Mouse (Mus musculus) WW6 (cell line): ENCODE measurements at regions not wholly inside any gene's neighbourhood (a gene's known extent, or its start where the extent isn't known, plus 50 kb on each side); places are given as distances from the start of the nearest gene placed in this dataset.

Source experiments
- DNase-seq: peaks from one replicate; pipeline ENCODE4 v3.0.0-alpha.2; 2013; ENCODE audit warnings: low read depth, low spot score

DNA sequence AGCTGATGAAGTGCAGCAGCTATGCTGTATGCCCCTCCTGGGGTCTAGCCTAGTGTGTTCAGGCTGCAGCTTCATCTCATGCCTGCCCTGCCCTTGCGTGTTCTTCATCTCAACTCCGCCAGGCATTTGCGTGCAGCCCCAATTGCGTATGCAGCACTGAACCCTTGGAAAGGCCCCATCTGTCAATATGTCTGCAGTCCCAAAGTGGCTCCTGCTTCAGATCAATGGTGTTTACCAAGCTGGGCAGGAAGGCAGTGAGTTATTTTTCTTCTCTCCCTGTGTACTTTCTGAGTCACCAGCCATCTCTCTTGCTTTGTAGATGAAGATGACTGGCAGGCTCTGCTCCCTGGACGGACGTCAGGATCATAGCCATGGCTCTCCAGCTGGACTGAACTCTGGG is 264.5 kb downstream of the Matn1 start:
- no peak for DNase-seq

DNA sequence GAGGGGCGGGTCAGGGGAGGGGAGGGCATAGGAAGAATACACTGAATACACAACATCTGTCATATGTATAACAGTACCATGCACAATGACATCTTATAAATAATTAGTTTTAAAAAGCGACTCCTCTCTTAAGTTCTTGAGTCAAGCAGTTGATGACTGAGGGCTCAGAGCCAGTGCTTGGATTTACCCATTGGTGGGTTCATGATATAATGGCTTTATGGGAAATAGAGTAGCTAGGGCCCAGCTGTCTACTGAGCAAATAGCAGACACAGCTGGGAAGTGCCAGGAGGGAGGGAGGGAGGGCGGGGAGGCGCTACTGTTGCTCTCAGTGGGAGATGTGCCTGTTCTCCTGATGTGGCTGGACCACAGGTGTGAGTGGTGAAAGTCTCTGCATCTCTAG is 268.5 kb downstream of the Matn1 start:
- DNase-seq, result no peak

DNA sequence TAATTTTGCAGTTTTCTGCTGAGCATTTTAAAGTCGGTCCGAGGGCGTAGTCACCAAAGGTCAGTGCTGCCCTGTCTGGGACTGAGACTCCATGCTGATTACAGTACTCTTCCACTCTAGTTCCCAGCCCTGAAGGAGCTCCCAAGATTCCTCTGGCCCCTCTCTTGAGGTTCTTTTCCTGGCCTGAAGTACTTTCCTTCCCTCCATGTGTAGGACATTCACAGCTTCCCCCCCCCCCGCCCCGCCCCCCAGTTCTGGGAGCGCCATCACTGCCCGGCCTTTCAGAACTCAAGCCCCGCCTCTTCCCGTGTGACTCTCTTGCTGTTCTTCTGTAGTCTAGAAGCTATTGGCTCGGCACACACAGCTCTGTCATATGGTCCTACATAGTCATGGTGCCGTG is 271.5 kb downstream of the Matn1 start:
- no peak for DNase-seq

DNA sequence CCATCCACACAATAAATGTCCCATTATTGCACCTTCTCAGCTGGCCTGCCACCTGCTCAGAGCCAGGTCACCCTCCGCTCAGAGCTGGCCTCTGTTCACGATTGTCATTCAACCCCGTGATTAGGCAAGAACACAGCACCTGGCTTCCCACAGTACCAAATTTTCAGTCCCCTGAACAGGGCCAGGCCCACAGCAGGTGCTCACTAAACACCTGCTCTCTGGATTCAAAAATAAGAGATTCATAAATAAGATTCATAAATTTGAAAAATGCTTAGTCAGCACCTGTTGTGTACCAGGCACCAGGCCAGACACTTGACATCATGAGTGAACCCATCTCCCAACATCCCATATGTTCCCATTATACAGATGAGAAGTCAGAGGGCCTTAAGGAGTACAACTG is 272.2 kb downstream of the Matn1 start:
- DNase-seq, result no peak

DNA sequence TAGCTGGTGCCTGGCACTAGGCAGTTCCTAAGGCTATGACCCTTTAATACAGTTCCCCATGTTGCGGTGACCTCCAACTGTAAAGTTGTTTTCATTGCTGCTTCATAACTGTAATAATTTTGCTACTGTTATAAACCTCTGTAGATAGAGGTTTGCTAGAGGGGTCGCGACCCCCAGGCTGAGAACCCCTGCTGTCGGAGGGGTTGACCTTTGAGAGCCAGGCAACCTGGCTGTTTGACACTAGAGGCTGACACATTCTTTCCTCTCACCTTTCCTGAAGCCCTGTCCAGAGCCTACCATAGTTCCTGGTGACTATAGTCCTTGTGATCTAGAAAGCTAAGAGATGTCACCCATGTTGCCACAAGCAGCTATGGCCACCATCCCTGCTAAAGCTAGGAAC is 272.9 kb downstream of the Matn1 start:
- no peak for DNase-seq

DNA sequence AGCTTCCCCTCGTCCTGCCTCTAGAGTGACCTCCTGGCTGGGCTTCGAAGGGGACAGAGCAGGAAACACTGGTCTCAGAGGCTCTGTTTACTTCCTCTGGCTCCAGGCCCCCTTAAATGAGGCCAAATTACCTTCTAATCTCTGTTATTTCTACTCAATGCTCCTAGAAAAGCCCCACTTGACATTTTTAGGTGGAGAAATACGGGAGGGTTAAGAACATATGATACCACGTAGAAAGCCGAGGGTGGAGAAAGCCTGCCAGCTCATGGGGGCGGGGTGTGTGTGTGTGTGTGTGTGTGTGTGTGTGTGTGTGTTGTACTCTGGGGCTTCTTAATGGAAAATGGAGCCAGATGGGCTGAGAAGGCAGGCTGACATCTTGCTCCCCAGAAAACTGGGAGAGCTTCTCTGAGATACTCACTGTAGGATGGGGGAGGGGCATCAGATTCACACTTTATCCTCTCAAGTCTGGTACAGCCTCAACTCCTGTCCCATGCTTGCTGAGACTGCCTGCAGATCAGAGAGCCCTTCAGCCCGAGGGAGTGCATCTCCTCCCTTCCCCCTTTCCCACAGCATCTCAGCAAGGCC is 273.5 kb downstream of the Matn1 start:
- DNase-seq, result no peak

DNA sequence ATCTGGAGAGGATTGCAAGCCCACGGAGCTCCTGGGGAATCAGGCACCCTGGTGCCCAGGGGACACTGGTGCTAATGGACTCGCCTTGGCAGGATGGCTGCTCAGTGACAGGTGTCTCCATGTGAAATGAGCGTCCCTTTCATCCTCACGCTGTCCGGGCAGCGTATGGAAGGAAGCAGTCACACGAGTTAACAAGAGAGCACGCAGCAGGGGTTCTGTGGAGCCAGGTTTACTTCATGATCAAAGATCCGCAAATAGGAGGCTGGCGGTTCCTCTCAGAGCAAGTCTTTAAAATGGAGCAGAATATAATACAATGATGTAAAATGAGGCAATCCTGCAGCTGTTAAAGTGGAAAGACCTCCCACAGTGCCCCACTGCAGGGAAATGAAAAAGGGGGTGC is 276.8 kb downstream of the Matn1 start:
- DNase-seq, result no peak

DNA sequence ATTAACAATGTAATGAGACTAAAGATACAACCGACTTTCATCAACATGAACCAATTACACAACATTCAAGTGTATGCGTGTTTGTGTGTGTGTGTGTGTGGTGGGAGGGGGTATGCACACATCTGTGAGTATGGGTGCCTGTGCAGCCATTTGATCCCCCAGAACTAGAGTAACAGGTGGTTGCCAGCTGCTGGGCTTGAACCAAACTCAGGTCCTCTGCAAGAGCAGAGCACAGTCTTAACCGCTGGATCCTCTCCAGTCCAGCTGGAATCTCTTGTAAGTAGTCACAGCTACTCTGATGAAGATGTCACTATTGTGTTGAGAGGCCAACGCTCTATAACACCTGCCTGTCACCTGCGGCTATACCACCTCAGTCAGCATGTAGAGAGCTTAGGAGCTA is 286.2 kb downstream of the Matn1 start:
- DNase-seq, result no peak

DNA sequence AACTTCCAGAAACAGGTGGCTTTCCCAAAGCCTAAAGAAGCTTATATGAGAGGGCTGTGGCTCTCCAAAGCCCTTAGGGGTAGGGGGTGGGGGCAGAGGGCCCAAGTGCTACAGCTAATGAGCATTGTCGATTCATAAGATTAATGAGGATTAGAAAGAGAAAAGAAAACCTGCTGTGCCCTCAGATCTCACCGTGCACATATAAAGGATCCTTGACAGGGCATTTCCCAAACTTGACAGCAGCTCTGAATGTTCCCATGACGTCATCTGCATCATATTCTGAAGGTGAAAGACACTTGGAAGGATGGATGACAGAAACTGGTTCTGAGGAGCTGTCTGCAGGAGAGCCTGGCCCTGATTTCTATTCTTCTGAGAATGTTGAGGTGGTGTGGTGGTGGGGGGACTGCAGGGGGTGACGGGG is 292.4 kb downstream of the Matn1 start:
- DNase-seq, result no peak

DNA sequence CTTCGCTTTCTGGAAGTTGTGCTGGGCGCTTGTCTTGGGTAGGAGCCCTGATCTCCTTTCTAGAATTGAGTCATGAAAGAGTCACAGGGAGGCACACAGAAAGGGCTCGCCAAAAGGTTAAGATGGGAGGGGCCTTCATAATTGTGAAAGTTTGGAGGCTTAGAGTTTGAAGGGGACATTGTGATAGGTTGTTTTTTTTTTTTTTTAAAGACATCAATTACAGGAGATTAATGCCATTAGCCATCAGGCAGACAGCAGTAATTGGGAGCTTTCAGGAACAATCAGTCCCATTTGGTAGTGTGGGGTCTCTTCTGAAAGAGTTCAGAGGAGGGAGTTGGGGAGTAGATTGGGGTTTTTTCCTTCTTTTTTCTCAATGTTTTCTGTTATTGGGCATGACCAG is 294.4 kb downstream of the Matn1 start:
- DNase-seq, result no peak

DNA sequence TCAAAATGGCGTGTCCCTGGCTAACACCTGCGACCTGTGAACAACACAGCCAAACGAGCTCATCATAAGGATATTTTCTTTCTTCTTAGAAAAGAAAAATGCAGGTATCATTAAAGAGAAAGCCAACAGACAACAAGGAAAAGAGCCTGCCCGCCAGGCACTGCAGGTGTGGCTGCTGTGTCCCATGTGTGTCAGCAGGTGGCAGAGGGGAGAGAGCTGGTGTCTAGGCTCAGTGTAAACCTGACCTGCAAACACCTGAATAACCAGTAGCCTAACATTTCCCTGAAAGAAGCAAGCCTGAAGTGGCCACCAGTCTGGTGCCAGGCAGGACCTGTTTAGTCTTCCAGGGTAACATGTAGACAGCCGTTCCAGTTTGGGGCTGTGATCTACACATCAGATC is 294.9 kb downstream of the Matn1 start:
- DNase-seq, result no peak

DNA sequence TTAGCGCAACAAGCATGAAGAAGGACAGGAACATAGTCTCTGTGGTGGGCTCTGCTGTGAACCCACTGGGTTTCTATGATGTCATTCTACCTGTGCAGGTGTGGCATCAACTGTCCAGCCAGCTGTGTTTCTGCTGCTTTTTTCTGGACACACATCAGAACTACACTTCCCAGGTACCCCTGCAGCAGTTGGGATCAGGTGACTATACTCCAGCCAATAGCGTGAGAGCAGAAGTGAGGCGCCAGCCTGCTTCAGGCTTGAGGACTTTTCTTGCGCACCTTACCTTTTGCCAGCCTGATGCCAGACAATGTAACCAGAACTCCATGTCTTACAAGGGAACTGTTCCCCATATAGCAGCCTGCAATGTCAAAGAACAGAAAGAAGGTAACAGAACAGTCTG is 296.3 kb downstream of the Matn1 start:
- DNase-seq, result no peak

DNA sequence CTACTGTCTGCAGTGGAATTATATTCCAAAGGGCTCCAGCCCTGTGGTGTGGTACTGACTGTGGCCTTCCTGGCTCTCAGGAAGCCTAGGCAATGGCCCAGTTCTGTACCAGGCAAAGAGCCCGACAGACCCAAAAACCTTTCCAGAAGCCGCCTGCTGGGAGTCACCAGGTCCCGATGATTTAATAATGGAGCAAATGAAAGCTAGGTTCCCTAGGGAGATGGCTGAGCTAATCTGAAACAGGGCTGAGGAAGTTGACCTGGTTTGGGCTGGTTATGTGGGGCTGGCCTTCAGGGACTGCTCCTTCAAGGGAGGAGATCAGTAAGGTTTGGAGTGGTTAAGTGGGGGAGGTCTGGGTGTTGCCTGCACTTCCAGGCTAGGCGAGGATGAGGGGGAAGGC is 298.1 kb downstream of the Matn1 start:
- DNase-seq, result no peak

DNA sequence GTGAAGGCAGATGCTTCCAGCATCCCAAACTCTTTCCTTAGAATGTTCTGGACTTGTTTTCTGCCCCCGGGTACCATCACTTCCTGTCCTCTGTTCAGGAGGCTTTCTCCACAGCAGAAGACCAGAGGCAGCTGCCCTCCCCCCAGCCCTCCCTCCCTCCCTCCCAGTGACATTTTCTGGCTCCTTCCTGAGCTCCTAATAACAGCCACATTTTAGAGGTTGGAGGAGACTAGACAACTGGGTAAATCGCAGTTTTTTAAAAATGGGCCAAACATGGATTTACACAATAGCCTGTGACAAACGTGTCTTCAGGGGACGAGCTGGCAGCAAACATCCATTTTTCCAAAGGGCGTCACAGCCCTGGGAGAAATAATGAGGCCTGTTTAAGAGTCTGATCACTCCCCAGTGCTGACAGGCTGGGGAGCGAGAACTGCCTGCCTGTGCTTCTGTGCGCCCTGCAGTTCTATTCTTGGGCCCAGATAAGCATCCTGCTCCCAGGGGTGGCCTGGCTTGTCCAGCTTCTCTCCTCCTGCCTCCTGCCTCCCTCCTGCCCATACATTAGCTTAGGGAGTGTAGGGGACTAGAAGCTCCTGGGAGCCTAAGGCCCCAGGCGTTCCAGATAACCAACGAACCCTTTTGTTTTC is 299.7 kb downstream of the Matn1 start:
- no peak for DNase-seq

DNA sequence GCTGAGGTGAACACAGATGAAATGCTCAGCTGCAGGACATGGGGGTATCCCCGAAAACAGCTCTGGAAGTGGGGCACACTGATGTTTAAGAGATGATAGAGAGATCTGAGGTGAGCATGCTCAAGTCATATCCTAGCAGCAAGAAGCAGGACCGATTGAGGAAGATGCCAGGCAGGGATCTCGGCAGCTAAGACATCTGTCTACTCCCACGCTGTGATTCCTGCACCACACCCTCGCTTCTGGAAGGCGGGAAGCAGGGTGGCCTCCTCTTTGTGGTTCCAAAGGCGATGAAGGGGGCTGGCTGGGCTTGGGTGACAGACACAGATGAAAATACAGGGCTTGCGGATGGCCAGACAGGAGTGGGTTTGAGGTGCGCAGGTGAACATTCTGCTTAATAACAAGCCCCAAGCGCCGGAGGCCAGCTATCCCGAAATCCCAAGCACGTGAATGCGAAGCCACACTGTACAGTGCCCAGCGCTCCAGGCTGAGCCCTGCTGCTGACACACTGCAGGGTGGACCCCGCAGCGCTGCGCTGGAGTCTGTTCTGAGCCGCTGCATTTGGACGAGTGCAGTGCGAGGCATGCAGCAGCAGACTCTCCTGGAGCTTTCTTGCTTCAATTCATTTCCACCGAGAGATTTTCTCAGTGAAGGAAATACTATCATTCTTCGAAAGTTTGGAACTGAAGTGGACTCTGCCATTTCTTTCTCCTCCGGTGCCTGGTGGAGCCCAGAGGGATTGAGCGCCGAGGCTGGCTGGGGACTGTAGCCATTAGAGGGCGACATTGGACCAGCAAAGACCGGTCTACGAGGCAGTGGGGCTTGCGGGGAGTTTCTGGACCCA is 308.6 kb downstream of the Matn1 start:
- no peak for DNase-seq

DNA sequence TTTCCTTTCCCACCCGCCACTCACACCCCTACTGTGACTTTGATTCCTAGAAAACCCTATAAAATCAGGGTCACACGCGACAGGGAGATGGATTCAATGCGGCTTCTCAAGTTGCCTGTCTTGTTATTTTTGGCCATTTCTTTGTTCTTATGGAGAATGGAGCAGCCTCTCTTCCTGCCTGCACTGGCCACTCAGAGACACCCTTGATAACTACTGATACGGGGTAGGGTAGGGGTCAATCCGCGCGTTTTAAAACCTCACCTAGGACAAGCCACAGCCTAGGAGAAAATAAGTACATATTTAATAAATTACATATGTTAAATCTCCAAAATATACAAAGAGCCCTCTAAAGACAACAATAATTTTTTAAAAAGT is 309.2 kb downstream of the Matn1 start:
- no peak for DNase-seq

DNA sequence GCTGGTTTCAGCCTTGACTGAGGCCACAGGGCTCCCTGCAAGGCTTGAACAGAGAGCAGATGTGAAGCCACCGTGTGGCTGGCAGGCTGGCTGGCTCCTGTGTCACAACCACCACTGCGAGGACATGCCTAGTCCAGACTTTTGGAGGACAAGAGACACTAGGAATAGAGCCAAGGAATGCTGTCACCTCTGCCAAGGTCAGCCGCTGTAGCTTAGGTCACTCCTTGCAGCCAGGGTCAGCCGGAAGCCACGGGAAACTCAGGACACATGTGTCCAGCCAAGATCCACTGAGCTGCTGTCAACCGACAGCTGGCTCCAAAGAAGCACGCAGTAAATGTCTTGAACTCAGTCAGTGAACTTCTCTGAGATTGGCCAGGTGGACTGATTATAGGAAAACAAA is 310.1 kb downstream of the Matn1 start:
- no peak for DNase-seq

DNA sequence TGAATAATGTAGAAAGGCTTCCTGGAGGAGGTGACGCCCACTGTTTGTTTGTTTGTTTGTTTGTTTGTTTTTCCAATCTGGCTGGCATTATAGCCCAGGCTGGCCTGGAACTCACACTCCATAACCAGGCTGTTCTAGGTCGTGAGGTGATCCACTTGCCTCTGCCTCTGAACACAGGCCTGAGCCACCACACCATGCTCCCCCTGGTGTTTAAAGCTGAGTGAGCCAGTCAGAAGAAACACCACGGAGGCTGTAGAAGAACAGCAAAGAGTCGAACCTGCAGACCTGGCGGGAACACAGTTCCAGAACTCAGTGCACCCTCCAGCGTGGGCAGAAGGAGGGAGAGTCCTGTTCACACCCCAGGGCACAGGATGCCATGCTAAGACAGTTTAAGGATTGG is 310.5 kb downstream of the Matn1 start:
- no peak for DNase-seq

DNA sequence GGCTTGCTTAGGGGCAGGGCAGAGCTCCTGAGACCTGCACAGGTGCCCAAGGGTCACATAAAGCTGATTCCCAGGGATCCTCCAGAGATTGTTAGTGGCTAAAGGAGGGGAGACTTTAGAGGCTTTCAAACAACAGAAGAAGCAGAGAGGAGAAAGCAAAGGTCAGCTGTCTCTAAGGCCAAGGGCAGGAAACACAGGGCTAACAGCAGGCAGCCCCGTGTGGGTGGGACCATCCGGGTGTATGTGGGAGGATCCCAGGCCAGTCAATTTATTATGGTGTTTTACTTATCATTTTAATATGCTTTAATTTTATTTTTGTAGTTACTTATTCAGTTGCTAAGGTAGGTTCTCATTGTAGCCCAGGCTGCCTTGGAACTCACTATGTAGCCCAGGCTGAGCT is 317.1 kb downstream of the Matn1 start:
- no peak for DNase-seq

DNA sequence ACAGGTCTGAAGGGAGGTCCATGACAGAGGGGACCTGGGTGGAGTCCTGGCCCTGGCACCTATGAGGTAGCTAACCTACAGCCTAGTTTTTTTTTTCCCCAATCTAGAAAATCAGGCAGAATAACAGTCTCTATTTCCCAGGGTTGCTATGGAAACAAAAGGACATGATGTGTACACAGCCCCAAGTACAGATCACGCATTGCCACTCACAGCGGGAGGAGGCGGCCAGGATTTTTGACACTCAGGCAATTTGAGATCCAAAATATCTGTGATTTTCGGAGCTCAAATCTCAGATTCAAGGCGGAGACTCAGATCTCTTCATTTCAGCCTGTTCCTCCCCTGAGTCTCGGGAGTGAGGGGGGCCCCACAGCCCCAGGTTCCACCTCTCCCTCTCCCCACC is 318.7 kb downstream of the Matn1 start:
- DNase-seq, result no peak

DNA sequence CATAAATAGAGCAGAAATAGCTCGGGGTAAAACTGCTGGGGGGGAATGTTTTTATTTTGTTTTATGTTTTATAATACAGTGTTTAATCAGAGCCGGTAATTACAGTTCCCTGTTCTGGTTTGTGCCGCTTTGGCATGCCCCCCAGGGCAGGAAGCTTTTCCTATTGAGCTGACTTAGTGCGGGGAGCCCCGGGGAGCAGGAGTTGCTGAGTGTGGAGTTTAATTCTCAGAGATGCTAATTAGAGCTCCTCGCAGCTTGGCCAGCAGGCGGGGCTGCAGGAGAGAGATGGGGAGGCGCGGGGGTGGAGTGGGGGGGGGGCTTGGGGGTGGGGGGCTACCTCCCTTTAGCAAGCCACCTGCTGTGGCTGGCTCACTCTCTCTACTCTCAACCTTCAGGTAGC is 322.6 kb downstream of the Matn1 start:
- no peak for DNase-seq

DNA sequence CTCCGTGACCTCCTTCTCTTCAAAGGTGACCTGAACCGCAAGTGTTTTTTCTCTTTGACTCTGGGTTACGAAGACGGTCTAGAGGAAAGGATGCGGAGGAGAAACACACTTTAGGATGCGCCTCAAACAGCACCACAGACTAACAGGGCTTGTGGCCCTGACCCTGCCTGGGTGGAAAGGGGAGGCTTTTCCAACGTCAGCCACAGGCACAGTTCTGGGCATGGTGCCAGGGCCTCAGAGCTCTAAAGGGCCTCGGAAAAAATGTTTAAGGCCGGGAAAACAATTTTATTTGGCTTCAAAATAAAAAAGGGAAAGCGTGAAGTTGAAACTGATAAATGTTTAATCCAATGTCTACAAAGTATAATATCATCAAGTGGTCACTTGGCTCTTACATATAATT is 323.6 kb downstream of the Matn1 start:
- DNase-seq, result no peak

DNA sequence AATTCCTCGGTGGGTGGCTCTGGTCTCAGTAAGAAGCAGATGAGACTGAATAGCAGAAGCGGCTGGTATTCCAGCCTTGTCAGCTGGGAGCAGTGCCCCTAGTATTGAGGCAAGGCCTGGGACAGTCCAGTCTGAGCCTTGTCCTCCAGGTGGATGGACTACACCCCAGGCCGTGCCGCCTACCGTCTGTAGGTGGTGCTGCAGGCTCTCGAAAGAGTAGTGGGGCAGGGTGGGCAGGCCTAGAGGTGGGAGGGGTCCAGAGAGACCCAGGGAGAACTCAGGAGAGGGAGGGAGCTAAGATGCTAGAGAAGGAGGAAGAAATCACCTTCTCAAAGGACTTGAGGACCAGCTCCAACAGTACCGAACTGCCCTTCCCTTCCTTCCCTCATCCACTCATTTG is 326.0 kb downstream of the Matn1 start:
- no peak for DNase-seq
